Mouse (Mus musculus) lung, postnatal 0 days (tissue): Measurements from ENCODE around the gene Cd93.

Source experiments
- CTCF ChIP-seq: IDR thresholded peaks from 2 replicates; pipeline ENCODE4 v1.5.1; 2016; ENCODE audit warnings: antibody characterized with exemption, mild to moderate bottlenecking
- EP300 ChIP-seq: IDR thresholded peaks from 2 replicates; pipeline ENCODE4 v1.6.1; 2016; ENCODE audit warnings: antibody characterized with exemption, mild to moderate bottlenecking, control low read depth

- TF ChIP-seq CTCF (no peak), EP300 (no peak)
Measured at GRCm38 (mm10) chr2:148398901-148399685, 44.3 kb downstream of the Cd93 start.
